Mouse (Mus musculus) lung, adult 2 months (tissue): ENCODE measurements around the gene Gm20388. TPM values are rescaled to one million over a fixed set of nuclear protein-coding genes. Genes with fewer than 3 reads are reported as not detected.

Experiments used
- DNase-seq: peaks from one replicate; pipeline ENCODE4 v3.0.0; 2022
- H3K4me1 ChIP-seq: fragments of 200-500 bp; 2 replicates; pipeline ENCODE4 v1.6.1; 2011; ENCODE audit warnings: low read length; ENCODE audit not compliant: control insufficient read depth, insufficient read depth
- H3K4me3 ChIP-seq: fragments of 200-500 bp; replicated peaks from 2 replicates; pipeline ENCODE3; 2011; ENCODE audit warnings: low read depth, mild to moderate bottlenecking, control low read depth, low read length; ENCODE audit errors: extremely low read depth
- CTCF ChIP-seq: fragments of 200-500 bp; IDR thresholded peaks from 2 replicates; pipeline ENCODE4 v1.5.1; 2011; ENCODE audit warnings: mild to moderate bottlenecking, low read length, control low read depth; ENCODE audit not compliant: insufficient read depth
- POLR2A ChIP-seq: fragments of 200-500 bp; IDR thresholded peaks from 2 replicates; pipeline ENCODE4 v1.6.1; 2011; ENCODE audit warnings: low read depth, mild to moderate bottlenecking, control low read depth, low read length, borderline replicate concordance; ENCODE audit errors: extremely low read depth
- WGBS: fragments of 180-500 bp; shearing (Covaris S2); methylation state at CpG from one replicate; pipeline ENCODE4 v1.1.7; 2018; 5-methylcytosine and 5-hydroxymethylcytosine counted together
- polyA plus RNA-seq: library from polyadenylated mRNA; depleted of rRNA; stranded (reverse); fragments of >200 nt; gene quantifications from 2 replicates; pipeline ENCODE4 v1.2.3, GENCODE M21; 2012

Gene Gm20388
- polyA plus RNA-seq, 1 experiment = 67.8 TPM

DNA sequence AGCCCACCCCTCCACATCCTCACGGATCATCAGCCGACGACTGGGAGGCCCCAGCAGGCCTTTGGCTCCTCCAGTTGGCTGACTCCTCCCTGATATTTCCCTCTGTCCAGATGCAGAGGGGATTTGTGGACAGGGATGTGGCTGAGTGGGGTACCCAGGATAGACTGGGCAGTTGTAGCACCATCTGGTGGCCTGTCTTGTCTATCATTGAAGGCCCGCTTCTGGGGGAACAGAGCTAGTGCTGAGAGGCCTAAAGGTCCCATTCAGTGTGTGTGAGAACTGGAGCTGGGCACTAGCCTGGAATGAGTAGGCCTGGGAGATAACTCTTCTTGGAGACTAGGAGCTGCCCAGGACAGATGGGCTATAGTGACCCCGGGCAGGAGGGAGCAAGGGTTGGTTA lies 3321.1 kb downstream of the Gm20388 start:
- 60% methylated on average over 5 of the region's 5 CpGs for WGBS
- Histone ChIP-seq H3K4me3 (no peak overlapping the region), H3K4me1 (peaks cover 7% of the 10 kb centered on the region; the same call in 1 of the 2 replicates)
- DNase-seq = no peak
- no peak for TF ChIP-seq POLR2A
- no peak for TF ChIP-seq CTCF

DNA sequence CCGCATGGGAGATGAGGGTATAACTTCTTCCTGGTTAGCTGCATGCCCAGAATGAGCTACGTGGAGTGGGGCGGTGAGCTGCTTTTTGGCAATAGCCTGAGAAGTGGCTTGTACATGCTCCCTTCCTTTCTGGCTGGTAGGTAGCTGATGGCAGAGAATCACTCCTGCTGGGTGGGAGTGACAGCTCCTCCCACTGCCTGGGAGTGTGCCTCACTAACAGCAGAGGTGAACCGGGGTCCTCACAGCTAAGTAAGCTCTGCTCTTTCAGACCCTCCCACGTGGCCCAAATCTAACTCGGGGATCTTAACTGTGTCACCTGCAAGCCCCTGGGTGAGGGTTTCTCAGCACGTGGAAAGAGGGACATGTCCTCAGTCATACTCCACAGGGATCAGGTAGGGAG lies 3321.9 kb downstream of the Gm20388 start:
- TF ChIP-seq POLR2A = no peak
- no peak for TF ChIP-seq CTCF
- WGBS = 40% methylated on average over 7 of the region's 7 CpGs

DNA sequence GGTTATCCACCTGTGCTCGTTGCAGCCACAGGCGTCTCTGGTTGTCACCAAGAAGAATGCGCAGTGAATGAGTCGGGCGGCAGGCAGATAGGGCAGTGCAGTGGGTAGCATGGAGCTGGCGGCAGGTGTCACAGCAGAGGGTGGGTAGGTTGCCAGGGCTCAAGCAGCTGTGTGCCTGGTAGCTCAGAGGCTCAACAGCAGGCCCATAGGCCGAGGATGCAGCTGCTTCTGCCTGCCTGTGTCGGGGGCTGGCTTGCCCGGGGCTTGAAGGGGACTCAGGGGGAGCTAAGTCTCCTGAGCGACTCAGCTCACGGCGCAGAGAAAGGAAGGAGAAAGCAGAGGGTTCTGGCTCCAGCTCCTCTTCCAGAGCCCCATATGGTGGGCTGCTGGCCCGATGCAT lies 3322.7 kb downstream of the Gm20388 start:
- 65% methylated on average over 13 of the region's 13 CpGs for WGBS
- Histone ChIP-seq H3K4me1 (peaks cover 7% of the 10 kb centered on the region; the same call in 1 of the 2 replicates), H3K4me3 (no peak overlapping the region)
- TF ChIP-seq CTCF (no peak), POLR2A (no peak)
- no peak for DNase-seq

More for the DNA sequence above, 3321.9 kb downstream of the Gm20388 start:
- Histone ChIP-seq H3K4me1 (peaks cover 7% of the 10 kb centered on the region; the same call in 1 of the 2 replicates), H3K4me3 (no peak overlapping the region)
- DNase-seq = no peak

- no peak for DNase-seq
- Histone ChIP-seq H3K4me1 (peaks cover 7% of the 10 kb centered on the region; the same call in 1 of the 2 replicates), H3K4me3 (no peak overlapping the region)
- 68% methylated on average over 11 of the region's 11 CpGs for WGBS
- TF ChIP-seq POLR2A = no peak
- TF ChIP-seq CTCF = no peak
These were observed 3323.1 kb downstream of the Gm20388 start for GRCm38 (mm10) chr8:123233760-123234159.

DNA sequence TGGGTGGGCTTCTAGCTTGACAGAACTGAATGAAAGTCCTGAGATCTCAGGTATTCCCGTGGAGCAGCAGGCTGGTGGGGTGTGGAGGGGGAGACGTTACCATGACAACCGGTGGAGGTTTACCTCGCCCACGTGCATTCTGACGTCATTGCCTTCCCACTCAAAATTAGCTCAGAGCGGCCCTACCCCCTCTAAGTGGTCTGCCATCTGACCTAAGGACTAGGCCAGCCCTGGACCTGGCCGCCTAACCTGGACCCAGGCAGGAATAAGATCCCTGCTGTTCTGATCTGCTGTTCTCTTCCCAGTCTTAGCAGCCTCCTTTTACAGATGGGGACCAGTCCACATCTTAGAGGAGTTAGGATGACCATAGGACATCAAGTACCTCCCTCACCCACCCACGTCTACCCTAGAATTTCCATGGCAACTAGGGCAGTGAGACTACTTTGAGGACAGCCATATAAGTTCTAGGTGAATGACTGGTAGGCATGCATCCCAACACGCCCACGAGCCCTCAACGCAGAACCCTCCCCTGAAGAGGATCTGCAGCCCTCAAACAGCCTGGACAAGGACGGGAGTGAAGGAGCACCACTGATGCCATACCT lies 3324.4 kb downstream of the Gm20388 start:
- Histone ChIP-seq H3K4me1 (peaks cover 7% of the 10 kb centered on the region; the same call in 1 of the 2 replicates), H3K4me3 (peak overlapping the region; percentile 12)
- WGBS = 31% methylated on average over 13 of the region's 13 CpGs
- no peak for DNase-seq
- TF ChIP-seq POLR2A = no peak
- no peak for TF ChIP-seq CTCF

DNA sequence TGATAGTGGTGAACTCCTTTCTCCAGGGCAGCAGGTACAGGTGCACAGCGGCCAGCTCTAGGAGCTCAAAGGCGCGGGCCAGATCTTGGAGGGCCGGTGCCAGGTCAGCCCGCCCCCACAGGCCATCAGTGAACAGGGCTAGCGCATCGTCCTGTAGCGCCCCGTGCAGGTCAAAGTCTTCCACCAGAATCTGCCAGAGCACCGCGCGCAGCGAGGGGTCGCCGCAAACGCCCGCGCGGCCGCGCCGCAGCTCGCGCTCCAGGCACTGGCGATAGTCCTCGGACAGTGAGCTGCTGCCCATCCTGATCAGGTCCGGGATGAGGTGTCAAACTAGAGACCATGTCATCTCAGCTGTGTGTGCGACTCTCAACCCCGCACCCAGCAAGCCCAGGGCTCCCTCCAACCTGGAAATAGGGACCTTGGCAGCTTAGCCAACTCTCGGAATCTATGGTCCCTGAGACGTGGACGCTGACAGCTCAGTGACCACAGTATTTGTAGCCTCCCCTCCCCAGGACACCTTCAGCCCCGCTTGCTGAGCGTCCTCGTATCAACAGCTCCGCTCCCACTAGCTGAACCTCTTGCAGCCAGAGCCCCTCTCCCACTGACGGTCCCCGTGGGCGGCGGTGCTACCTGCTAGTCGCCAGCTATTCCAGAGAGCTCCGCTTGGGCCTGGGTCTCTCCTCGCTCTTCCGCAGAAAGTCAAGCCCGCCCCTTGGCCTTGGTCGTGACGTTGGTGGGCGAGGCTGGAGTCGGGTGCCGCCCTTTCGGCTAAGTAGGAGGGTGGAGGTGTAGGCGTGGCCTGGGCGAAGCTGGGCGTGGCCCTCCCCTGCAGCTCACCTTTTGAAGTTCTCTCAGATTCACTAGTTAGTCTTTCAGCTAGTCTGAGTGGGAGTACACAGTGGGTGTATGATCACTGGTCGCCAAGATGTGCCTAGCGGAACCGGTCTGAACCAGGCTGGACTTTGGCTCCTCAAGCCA lies 3325.2 kb downstream of the Gm20388 start, which contains the start of gene Spata2l:
Gene Spata2l (minus strand): TSS at position 714 of the 978 bp plus-strand sequence.
- TF ChIP-seq CTCF (no peak), POLR2A (peak; percentile 57; the same call in 1 of the 2 replicates)
- peak; percentile 89 for DNase-seq
- Histone ChIP-seq H3K4me3 (peak within 1 kb of the TSS; percentile 88), H3K4me1 (peaks cover 7% of the 10 kb centered on the region; the same call in 1 of the 2 replicates)
- under 1% methylated on average over 57 of the region's 57 CpGs for WGBS

DNA sequence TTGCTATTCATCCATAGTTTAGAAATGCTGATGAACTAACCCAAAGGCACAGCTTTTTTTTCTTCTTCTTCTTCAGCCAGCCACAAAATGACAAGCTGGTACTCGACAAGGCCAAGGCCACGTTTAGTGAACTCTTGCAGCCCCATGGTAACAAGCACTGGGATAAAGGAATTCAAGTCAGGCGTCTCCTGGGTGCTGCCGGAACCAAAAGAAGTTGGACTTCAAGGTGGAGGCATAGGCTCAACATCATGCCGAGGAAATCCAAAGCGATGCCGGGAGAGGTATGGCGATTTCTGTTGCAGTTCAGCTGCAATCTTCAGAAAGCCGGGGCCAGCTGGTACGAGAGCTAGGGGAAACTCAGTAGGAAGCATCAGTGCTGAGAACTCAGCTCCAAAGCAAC lies 3328.8 kb downstream of the Gm20388 start:
- DNase-seq = no peak
- TF ChIP-seq POLR2A (no peak), CTCF (no peak)
- no peak overlapping the region for H3K4me3 ChIP-seq
- peaks cover 7% of the 10 kb centered on the region; the same call in 1 of the 2 replicates for H3K4me1 ChIP-seq
- 88% methylated on average over 10 of the region's 10 CpGs for WGBS

DNA sequence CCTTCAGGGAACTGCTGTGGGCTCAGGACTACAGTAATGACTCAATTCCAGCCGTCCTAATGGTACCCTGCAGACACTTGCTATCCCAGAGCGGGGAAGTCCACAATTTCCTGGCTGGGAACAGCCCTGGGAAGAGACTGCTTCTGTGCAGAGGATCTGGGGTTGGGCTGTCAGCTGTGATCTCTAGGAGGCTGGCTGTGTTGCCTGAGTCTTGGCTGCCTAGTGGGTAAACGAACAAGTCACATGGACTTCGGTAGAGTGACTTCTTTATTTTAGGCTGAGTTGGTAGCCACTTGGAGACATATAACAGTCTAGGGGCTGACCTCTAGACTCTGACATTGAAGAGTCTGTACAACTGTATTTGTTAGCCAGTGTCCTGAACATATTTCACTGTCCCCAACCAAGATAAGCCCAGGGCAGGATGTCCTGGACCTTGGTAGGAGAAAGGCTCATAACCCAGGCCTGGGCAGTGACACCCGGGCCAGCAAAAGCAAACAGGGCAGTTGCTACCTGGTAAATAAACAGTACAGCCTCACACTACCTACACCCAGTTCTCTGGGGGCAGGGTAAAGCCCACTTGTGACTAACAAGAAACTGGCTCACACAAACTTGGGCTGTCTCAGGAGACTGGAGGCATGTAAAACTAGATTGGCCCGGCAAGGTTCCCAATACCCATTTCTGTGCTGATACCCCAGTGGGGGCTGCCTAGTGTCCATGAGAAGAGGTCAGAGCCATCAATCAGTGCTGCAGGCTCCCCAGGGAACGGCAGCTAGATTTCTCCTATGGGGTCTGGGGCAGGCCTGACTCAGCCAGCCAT lies 3331.7 kb downstream of the Gm20388 start:
- Histone ChIP-seq H3K4me1 (no peaks in the 10 kb centered on the region), H3K4me3 (no peak overlapping the region)
- TF ChIP-seq CTCF (no peak), POLR2A (no peak)
- no peak for DNase-seq
- 73% methylated on average over 7 of the region's 7 CpGs for WGBS

DNA sequence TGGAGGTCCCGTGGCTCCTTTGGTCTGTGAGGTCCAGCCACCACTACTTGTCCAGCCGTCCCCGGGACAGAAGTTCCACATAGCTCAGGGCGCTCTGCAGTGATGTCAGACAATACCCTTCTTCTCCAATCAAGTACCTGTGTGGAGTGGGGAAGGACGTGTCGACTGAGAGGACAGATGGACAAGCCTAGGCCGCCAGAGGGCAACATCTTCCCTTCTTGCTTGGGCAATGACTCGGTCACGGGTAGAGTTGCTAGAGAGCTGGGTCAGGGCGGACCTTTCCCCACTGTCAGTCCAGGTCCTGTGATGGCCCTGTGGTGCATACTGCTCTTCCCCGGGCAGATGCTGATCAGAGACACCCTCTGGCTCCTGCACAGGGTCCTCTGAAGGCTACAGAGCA lies 3332.4 kb downstream of the Gm20388 start:
- WGBS = 73% methylated on average over 11 of the region's 11 CpGs
- Histone ChIP-seq H3K4me1 (no peaks in the 10 kb centered on the region), H3K4me3 (no peak overlapping the region)
- no peak for DNase-seq
- TF ChIP-seq POLR2A (no peak), CTCF (no peak)
